Mouse (Mus musculus) layer of hippocampus, postnatal 36 days (tissue): ENCODE data around the gene Foxc2. TPM values are rescaled to one million over a fixed set of nuclear protein-coding genes. Genes with fewer than 3 reads are reported as not detected.
A peak's percentile ranks its signal among the peaks of the same experiment; 100 is the strongest.

ENCODE experiments used
- DNase-seq, 2 experiments: peaks; one replicate each; pipeline ENCODE4 v3.0.0; 2022
- total RNA-seq, 2 experiments: library from RNA; stranded (reverse); gene quantifications; 2 replicates each; pipeline ENCODE4 v1.2.3; 2021

Foxc2 gene
- 1 to 10 TPM in 1 of 2 experiments, under 1 TPM in 1; 0.20 to 1.1 TPM for total RNA-seq

DNA sequence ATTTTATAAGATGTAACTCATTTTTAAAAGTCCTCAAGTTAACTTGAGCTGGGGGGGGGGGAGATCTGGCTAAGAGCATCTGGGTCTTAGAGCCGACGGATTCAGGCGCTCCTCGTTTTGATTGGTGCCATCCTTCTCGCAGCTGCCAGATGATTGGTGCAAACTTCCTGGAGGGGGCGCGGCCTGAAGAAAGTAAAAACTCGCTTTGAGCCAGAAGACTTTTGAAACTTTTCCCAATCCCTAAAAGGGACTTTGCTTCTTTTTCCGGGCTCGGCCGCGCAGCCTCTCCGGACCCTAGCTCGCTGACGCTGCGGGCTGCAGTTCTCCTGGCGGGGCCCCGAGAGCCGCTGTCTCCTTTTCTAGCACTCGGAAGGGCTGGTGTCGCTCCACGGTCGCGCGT, at the start of gene Foxc2:
TSS of gene Foxc2 (plus strand) at position 224 of the 400 bp plus-strand sequence.
- DNase-seq, result peak in 1 of 2 experiments; percentile 39

DNA sequence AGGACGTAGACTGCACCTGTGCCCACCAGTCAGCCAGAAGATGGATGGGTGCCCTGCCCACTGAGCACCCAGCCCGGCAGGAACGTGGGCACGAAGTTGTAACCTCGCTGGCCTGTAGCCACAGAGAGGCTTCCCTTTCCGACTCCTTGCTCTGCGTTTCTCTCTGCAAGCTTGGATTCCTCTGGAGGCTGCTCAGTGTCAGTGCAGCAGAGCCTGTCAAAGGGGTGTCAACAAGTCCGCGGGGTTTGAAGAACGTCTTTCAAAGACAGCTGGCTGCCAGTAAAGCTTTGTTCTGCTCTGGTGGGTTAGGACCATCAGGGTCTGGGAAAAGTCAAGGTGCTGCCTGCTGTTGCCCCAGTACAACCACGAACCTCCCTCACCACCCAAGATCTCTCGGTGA, 44.5 kb upstream of the Foxc2 start:
- DNase-seq, result no peak

DNA sequence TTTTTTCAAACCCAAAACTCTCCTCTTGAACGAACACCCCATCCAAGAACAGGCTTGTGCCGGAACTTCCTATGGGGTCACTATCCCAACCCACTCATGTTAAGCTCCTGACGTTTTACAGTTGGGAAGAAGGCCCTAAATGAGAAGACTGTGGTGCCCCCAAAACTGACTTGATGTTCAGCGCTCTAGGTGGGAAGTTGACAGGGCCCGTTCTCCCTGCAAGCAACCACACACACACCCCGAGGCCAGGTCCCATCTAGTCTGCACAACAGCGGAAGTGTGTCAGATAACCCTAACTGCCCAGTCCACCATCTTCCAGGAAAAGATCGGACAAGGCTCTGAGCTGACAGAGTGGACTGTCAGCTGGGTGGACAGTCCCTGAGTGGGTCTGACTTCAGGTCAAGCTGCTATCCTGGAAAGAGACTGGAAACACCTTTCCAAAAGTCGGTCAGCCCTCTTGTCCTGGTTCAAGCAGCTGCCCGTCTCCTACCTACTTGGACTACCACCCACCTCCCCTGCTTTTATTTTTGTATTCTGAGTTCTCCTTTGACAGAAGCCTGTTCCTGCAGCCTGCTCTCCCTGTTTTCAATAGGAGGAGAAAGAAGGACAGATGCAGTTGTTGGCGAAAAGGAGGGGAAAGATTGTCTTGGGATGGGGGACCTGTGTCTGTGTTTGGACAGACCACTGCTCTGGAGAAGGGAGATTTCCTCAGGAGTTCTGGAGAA, 43.4 kb upstream of the Foxc2 start:
- DNase-seq, result no peak

DNA sequence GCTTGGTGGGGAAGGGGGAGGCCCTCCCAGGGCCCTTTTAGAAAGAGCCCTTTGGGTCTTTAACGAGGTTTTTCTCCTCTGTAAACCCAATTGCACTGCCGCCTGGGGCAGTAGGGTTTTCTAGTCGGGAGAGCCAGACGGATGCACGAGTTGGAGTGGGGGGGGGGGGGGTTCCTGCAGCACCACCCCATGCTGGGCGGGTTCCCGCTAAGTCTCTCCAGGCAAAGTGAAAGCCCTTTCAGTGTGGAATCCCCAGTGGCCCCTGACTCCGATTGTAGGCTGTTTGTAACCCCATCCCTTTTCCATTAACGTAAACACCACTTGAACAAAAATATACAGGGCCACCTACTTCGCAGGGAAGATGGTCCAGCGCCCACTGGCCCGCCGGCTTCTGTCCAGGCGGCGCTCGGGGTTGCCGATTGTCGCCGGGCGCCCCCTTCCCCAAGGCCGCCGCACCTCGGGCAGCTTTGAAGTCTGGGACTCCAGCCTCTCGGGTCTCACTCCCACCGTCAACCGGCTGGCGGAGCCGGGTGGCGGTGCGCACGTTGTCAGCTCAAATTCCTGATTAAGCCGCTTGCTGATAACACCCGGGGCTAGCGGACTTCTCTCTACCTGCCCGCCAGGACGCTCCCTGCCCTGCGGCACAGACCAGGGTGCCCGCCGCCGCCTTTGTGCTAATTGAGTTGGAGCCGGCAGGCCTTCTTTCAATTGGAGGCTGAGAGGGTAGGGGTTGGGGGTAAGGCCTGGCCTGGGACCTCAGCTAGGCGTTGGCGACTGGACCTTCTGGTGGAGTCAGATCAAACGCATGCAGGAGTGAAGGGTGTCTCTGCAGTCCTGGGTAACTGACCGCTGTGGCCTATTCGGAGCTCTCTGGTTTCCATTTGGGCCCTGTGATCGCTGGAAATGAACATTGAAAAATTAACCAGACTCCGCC, 42.5 kb upstream of the Foxc2 start:
- no peak for DNase-seq

DNA sequence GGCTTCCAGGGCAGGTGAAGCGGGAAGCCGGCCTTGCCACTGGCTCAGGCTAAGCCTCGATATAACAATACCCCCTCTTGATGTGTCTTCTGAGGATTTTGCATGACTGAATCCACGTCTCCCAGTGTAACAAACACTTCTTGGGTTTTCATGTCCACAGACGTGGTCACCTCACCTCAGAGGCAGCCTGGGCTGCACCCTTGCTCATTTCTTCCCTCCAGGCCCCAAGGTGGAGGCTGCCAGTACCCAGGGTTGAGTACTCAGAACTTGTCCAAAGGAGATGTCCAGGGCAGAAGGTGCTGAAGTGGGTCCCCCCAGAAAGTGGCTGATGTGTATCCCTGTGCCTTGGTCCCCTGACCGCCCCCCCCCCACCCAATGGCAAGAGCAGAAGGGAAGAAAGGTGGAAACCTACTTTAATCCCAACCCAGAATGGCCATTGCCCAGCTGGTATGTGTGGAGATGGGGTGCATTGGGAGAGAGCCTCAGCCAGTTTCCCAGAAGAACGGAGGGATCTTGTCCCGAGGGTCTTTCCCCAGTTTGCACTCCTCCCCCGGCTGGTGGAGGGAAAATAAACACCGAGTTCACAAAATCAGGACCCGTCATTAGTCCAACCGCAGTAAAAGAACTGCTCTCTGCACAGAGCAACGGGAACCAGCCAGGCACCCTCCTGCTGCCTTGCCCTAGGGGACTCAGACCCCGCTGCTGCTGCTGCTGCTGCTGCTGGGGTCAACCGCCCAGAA, 41.7 kb upstream of the Foxc2 start:
- no peak for DNase-seq

DNA sequence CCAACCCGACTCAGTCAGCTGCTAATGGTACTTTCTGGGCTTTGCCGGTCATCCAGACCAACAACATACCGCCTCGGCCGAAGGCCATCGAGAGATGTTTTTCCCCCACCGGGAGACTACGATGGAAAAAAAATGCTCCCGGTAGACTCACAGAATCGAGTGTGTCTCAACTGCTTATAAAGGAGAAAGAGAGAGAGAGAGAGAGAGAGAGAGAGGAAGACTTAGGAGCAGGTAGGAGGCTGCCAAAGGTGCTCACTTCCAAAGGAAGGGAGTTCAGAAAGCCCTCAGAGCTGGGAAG, 41.2 kb upstream of the Foxc2 start:
- no peak for DNase-seq

DNA sequence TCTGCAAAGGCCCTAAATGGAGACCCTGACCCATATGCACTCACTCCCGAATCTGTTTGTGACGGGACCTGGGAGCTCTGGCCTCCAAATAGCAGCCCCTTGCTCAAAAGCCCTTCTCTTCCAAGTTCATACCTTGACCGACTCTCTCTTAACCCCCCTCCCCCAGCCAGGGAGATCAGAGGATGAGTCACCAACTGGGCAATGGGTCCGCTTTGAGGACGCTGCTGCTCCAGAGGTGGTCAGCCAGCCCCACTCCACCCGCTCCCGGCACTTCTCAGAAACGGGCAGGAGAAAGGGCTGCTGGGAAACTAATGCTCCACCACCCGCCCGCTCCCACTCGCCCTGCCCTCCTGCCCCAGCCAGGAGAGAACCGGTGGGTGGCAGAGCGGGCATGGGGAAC, 40.0 kb upstream of the Foxc2 start:
- no peak for DNase-seq

DNA sequence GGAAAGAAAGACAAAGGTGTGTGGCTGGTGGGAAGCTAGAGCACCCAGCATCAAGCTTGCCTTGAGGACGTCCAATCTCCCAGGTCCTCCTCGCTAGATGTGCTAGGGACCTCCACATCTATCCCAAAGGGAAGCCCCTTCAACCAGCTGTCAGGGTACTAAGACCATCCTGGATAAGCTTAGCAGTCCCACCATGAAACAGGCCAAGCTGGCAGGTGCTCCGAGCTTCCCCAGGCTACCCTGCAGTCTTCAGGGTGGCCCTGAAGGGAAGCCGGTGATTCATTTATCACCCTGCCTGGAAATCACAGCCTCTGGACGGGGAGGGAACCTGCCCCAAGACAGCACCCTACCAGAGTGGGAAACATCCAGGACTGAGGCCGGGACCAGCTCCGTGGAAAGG, 39.4 kb upstream of the Foxc2 start:
- no peak for DNase-seq

DNA sequence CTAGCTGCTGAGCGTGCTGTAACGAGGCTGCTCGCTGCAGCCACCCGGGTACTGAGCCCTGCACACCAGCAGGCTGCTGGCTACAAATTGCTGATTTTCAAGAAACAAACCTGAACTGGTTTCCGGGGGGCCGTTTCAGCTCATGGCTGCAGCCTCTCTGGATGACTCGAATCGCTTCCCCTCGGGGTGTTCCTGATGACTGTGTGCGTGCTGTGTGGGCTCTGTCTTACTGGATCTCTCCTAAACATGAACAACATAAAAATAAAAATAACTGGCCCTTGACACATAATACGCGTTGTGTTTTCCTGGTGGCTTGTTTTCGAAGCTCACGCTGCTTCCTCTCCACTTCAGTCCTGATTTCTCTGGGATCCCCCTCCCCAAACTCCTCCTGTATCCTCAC, 37.2 kb upstream of the Foxc2 start:
- DNase-seq, result no peak

DNA sequence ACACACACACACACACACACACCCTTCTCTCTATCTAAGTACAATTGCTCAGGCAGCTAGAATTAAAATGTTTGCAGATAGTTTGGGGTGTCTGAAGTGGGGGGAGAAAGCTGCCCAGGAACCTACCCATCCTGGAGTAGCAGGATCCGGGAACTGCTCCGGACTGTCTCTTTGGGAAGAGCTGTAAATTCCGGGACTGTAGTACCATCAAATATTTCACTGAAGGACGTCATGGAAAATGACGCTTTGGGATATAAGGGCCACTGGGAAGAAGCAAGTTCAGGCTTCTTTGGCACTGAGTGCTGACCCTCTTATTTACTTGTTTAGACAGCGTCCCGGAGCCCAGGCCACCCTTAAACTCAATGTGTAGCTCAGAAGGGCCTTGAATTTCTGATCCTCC, 36.8 kb upstream of the Foxc2 start:
- no peak for DNase-seq

DNA sequence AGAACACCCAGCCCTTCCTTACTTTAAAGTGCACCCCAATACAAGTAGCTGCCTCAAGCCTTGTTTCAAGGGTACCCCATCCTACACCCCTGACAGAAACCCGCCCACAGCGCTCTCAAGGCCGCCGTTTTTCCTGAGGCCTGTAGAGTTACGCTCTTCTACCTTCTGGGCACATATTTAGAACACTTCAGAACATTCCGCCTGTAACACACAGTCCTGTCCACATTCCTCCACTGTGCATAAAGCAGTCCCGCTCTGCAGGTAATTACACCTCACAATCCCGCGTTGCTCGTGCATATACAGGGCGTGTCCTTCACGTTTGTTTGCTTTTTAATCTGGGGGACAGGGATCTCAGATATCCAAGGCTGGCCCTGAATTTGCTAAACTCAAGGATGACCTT, 36.0 kb upstream of the Foxc2 start:
- DNase-seq, result no peak

DNA sequence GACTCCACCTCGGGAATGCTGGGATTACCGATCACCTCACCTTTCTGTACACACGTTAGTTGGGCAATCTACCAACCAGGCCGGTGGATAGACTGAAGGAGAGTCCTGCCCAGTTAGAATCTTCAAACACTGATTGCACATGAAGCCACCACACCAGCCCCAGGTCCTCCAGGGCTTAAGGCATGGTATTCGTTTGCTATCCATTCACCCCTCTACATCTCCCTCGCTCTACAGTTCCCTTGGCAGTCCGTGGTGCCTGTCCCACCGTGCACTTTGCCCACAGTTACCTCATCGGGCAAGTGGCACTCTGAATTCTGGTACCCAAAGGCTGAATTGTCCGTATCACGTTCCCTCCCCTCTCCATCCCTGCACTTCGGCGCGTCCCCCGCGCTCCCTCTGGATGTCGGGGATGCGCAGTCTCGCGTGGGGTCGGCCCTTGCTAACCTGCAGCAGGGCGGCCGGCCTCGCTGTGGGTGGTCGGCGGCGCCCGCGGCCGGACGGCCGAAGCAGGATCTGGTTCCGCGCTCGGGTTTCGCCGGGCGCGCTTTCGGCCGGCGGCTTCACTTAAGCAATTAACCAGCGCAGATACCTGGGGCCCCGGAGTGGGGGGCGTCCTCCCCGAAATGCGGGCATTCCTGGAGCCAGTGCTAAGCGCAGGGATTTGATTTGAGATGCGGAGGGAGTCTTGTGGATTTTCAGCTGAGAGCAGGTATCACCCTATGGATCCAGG, 35.4 kb upstream of the Foxc2 start:
- DNase-seq, result no peak

DNA sequence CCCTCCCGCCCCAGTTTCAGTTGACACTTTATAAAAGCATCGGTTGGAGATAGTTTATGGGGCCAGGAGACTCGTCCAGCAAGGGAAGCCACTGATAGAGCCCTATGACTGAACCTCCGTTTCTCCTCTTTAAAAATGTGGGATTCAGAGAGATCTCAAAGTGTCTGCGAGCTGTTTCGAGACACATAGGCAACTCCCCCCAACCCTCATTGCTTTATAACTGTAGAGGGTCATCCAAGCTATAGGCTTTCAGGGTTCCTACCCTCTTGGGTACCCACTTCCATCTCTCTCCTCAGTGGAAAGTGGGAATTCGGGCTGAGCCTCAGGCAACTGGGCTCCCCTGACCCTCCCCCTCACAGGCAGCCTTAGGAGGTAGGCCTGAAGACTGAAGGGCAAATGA, 34.6 kb upstream of the Foxc2 start:
- no peak for DNase-seq

DNA sequence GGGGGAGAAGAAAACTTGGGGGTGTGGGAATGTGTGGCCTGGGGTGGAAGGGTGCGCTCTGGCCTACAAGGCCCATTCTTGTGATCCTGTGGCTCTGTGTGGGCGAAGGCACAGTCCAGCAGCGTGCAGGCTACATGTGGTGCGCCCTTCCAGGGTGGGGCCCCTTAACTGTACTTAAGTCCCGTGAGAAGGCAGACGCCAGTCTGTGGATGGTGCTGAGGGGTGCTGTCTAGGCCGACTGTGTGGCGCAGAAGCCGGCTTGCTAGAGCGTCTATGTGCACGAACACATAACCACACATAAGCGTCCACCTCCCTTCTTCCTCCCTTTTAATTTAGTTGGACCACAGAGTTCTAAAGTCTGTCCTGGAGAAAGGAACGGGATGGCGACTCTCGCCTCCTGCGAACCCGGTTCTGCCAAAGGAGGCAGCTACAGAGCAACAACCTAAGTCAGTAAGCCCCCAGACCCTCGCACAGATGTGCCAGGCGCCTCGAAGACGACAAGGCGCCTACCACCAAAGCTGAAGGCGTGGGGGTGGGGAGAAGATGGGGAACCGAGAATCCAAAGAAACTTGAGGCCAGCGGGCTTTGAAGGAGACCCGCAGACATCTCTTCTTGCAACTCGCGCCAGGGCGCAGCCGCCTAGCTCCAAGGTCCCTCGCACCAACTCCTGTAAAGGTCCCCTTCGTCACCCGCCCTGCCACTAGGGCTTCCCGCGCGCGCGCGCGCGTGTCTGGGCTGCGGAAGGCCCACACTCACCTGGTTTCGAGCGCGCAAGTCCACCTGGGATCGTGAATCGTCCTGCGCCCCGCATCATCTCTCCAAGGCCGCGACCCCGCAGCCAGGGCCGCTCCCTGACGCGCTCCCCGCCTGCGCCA, 33.5 kb upstream of the Foxc2 start:
- DNase-seq, result no peak

DNA sequence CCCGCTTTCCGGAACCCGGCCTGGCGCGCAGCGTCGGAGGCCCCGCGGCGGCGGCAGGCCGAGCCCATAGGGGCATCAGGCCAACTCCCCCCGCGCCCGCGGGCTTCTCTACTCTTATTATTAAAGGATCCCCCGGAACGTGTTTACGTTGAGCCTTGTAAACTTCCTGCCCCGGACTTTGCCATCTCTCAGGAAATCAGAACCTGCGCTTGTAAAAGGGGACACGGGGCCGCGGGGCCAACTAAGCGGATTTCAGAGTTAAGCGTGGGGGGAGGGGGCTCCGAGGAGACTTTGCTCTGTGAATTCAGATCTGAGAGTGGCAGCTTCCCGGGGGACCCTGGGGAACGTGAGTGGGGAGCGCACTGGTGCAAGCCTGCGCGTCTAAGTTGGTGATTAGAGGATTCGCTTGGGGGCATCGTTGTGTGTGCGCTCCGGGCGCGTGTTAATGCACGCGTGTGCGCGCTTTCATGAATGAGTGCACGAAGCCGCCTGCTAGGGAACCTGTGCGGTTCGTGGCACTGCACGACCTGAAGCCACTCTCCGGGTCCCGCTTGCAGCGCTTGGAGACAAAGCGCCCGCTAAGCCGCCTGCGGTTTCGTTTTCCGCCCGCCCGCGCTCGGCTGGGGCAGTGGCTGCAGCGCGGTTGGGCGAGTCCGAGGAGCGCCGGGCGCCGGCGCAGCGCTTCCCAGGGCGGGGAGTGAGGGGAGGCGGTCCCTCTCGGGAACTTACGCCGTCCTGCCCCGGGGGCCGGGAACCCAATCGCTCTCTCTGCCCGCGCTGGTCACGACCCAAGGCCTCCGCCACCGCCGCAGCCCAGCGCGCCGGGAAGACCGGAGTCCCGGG, 32.7 kb upstream of the Foxc2 start:
- no peak for DNase-seq

DNA sequence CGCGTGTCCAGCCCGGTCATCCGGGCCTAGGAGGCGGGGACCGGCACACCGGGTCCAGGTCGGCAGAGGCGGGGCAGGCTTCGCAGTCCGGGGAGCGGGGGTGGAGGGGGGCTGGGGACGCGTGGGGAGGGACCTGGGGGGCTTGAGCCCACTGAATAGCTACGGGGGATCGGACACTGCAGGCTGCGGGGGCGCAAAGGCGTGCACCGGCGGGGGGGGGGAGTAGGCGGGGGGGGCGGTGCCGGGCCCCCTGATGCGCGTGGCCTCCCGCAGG, 32.1 kb upstream of the Foxc2 start:
- DNase-seq, result no peak

DNA sequence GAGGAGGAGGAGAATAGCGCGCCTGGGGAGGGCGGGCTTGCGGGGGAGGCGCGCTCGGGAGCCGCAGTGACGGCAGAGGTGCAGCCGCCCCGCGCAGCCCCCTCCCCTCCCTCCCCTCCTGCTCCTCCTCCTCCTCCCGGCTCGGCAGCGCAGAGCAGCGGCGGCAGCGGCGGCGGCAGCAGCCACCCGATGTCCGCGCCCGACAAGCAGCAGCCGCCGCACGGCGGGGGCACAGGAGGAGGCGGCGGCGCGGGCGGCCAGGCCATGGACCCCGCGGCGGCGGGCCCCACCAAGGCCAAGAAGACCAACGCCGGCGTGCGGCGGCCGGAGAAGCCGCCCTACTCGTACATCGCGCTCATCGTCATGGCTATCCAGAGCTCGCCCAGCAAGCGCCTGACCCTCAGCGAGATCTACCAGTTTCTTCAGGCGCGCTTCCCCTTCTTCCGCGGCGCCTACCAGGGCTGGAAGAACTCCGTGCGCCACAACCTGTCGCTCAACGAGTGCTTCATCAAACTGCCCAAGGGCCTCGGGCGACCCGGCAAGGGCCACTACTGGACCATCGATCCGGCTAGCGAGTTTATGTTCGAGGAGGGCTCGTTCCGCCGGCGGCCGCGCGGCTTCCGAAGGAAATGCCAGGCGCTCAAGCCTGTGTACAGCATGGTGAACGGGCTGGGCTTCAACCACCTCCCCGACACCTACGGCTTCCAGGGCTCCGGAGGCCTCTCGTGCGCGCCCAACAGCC, 31.6 kb upstream of the Foxc2 start, which contains the start of gene Foxf1:
TSS of gene Foxf1 (plus strand) at position 177 of the 742 bp plus-strand sequence.
- no peak for DNase-seq

DNA sequence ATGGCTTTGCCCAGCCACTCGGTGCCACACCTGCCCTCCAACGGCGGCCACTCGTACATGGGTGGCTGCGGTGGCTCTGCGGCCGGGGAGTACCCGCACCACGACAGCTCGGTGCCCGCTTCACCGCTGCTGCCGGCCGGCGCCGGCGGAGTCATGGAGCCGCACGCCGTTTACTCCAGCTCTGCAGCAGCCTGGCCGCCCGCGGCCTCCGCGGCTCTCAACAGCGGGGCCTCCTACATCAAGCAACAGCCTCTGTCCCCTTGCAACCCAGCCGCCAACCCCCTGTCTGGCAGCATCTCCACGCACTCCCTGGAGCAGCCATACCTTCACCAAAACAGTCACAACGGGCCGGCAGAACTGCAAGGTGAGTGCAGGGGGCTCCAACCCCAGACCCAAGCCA, 31.0 kb upstream of the Foxc2 start:
- DNase-seq, result no peak

DNA sequence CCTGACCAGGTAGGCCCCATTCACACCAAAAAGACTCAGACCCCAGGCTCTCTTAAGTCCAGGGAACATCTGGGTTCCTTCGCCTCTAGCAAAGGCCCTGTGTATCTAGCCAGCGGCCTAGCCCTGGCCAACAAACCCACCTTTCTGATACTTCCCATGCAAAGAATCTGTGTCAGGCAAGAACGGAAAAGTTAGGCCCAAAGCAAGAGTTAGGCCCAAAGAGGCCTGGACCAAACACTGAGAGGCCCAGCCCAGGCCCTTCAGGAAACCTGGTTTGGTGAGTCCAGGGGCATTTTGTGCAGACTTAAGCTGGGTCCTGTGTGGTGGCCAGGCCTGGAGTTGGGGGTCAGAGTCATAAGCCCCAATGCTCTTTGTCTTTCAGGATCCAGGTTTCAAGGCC, 30.4 kb upstream of the Foxc2 start:
- DNase-seq, result no peak
